Mouse (Mus musculus) MEL (cell line): Measurements from ENCODE around the gene Itgb1bp1. TPM values are rescaled to one million over a fixed set of nuclear protein-coding genes. Genes with fewer than 3 reads are reported as not detected.

Source experiments
- DNase-seq: peaks from one replicate; pipeline ENCODE4 v3.0.0; 2011; ENCODE audit warnings: low read depth, low spot score
- H3K27ac ChIP-seq: 2 replicates; pipeline ENCODE4 v1.5.1; 2012; ENCODE audit warnings: low read depth, mild to moderate bottlenecking, control low read depth, low read length, moderate library complexity; ENCODE audit not compliant: control insufficient read depth
- H3K27me3 ChIP-seq, 2 experiments: fragments of 150-350 bp in 1 of 2; sonication (generic) in 1 of 2; 2 replicates each; pipeline ENCODE4 v1.6.1; 2012; ENCODE audit warnings: low read length in 2 of 2, mild to moderate bottlenecking in 2 of 2, improper control_type of control experiment in 1 of 2, moderate library complexity in 1 of 2; ENCODE audit not compliant: insufficient read depth in 2 of 2, control insufficient read depth in 1 of 2
- H3K36me3 ChIP-seq, 2 experiments: 2 replicates each; pipeline ENCODE4 v1.6.1; 2012 to 2014; ENCODE audit warnings: low read length in 2 of 2, improper control_type of control experiment in 1 of 2, inconsistent platforms in 1 of 2, mild to moderate bottlenecking in 1 of 2; ENCODE audit not compliant: insufficient read depth in 2 of 2, control insufficient read depth in 1 of 2
- H3K4me1 ChIP-seq, 2 experiments: fragments of 150-350 bp in 1 of 2; sonication (generic) in 1 of 2; 2 replicates each; pipeline ENCODE4 v1.6.1; 2012; ENCODE audit warnings: low read length in 2 of 2, improper control_type of control experiment in 1 of 2, mild to moderate bottlenecking in 1 of 2; ENCODE audit not compliant: insufficient read depth in 2 of 2, control insufficient read depth in 1 of 2
- H3K4me3 ChIP-seq, 2 experiments: fragments of 150-350 bp in 1 of 2; sonication (generic) in 1 of 2; 2 replicates each; pipeline ENCODE4 v1.5.1; 2012; ENCODE audit warnings: low read depth in 2 of 2, low read length in 2 of 2, mild to moderate bottlenecking in 2 of 2, moderate library complexity in 2 of 2, control low read depth in 1 of 2, improper control_type of control experiment in 1 of 2; ENCODE audit not compliant: control insufficient read depth in 1 of 2, insufficient read depth in 1 of 2
- H3K79me2 ChIP-seq: 2 replicates; pipeline ENCODE4 v1.6.1; 2012; ENCODE audit warnings: mild to moderate bottlenecking, low read length, moderate library complexity; ENCODE audit not compliant: control insufficient read depth, poor library complexity, insufficient read depth
- H3K9ac ChIP-seq: 2 replicates; pipeline ENCODE4 v1.6.1; 2012; ENCODE audit warnings: low read depth, mild to moderate bottlenecking, control low read depth, low read length, moderate library complexity; ENCODE audit not compliant: control insufficient read depth, poor library complexity, severe bottlenecking
- H3K9me3 ChIP-seq: fragments of 150-350 bp; sonication (generic); replicated peaks from 2 replicates; pipeline ENCODE4 v1.6.1; 2012; ENCODE audit warnings: mild to moderate bottlenecking, low read length, improper control_type of control experiment, moderate library complexity; ENCODE audit not compliant: insufficient read depth
- CTCF ChIP-seq, 3 experiments: IDR thresholded peaks in 2 of 3; conservative IDR thresholded peaks in 1 of 3; 2 replicates each; pipeline ENCODE4 v1.5.1; 2011 to 2012; ENCODE audit warnings: low read length in 3 of 3, low read depth in 2 of 3, mild to moderate bottlenecking in 2 of 3, improper control_type of control experiment in 1 of 3, inconsistent platforms in 1 of 3, mixed read lengths in 1 of 3, moderate library complexity in 1 of 3; ENCODE audit not compliant: control insufficient read depth in 1 of 3, insufficient read depth in 1 of 3, poor library complexity in 1 of 3, severe bottlenecking in 1 of 3
- E2F4 ChIP-seq: IDR thresholded peaks from 2 replicates; pipeline ENCODE4 v1.6.1; 2011; ENCODE audit warnings: low read depth, low read length, improper control_type of control experiment, borderline replicate concordance
- ELF1 ChIP-seq: IDR thresholded peaks from 2 replicates; pipeline ENCODE4 v1.6.1; 2014; ENCODE audit warnings: low read depth, mild to moderate bottlenecking, inconsistent platforms, low read length, improper control_type of control experiment, moderate library complexity
- EP300 ChIP-seq, 2 experiments: IDR thresholded peaks; 2 replicates each; pipeline ENCODE4 v1.6.1; 2011; ENCODE audit warnings: improper control_type of control experiment in 2 of 2, low read length in 2 of 2, low read depth in 1 of 2, mild to moderate bottlenecking in 1 of 2
- ETS1 ChIP-seq: IDR thresholded peaks from 2 replicates; pipeline ENCODE4 v1.6.1; 2012; ENCODE audit warnings: low read depth, mild to moderate bottlenecking, inconsistent platforms, low read length, improper control_type of control experiment, moderate library complexity
- GABPA ChIP-seq: IDR thresholded peaks from 2 replicates; pipeline ENCODE4 v1.6.1; 2012; ENCODE audit warnings: low read depth, mild to moderate bottlenecking, inconsistent platforms, low read length, improper control_type of control experiment, moderate library complexity
- GATA1 ChIP-seq: IDR thresholded peaks from 2 replicates; pipeline ENCODE4 v1.6.1; 2011; ENCODE audit warnings: low read depth, low read length, improper control_type of control experiment
- HCFC1 ChIP-seq: IDR thresholded peaks from 2 replicates; pipeline ENCODE4 v1.6.1; 2012; ENCODE audit warnings: low read depth, mild to moderate bottlenecking, inconsistent platforms, low read length, improper control_type of control experiment, moderate library complexity
- JUND ChIP-seq: IDR thresholded peaks from 2 replicates; pipeline ENCODE4 v1.6.1; 2011; ENCODE audit warnings: low read depth, mild to moderate bottlenecking, improper control_type of control experiment, low read length
- KAT2A ChIP-seq: conservative IDR thresholded peaks from 2 replicates; pipeline ENCODE4 v1.6.1; 2012; ENCODE audit warnings: low read depth, low read length, improper control_type of control experiment, inconsistent platforms
- MAX ChIP-seq: IDR thresholded peaks from 2 replicates; pipeline ENCODE4 v1.6.1; 2011; ENCODE audit warnings: low read length, improper control_type of control experiment
- MEF2A ChIP-seq: IDR thresholded peaks from 2 replicates; pipeline ENCODE4 v1.6.1; 2014; ENCODE audit warnings: low read depth, mild to moderate bottlenecking, inconsistent platforms, low read length, improper control_type of control experiment; ENCODE audit not compliant: poor library complexity, insufficient replicate concordance, severe bottlenecking; ENCODE audit errors: extremely low read depth
- MYB ChIP-seq: IDR thresholded peaks from 2 replicates; pipeline ENCODE4 v1.6.1; 2011; ENCODE audit warnings: mild to moderate bottlenecking, low read depth, low read length, improper control_type of control experiment
- POLR2A ChIP-seq, 2 experiments: IDR thresholded peaks; 2 replicates each; pipeline ENCODE4 v1.6.1; 2011 to 2012; ENCODE audit warnings: low read length in 2 of 2, mild to moderate bottlenecking in 2 of 2, control low read depth in 1 of 2, improper control_type of control experiment in 1 of 2, low read depth in 1 of 2, moderate library complexity in 1 of 2; ENCODE audit not compliant: control insufficient read depth in 1 of 2, insufficient read depth in 1 of 2, poor library complexity in 1 of 2
- POLR2AphosphoS5 ChIP-seq: IDR thresholded peaks from 2 replicates; pipeline ENCODE4 v1.6.1; 2012; ENCODE audit warnings: low read depth, borderline replicate concordance, mild to moderate bottlenecking, inconsistent platforms, low read length, moderate library complexity, mixed read lengths
- RAD21 ChIP-seq: IDR thresholded peaks from 2 replicates; pipeline ENCODE4 v1.6.1; 2011; ENCODE audit warnings: mild to moderate bottlenecking, low read depth, low read length, improper control_type of control experiment
- RCOR1 ChIP-seq: IDR thresholded peaks from 2 replicates; pipeline ENCODE4 v1.6.1; 2012; ENCODE audit warnings: low read depth, mild to moderate bottlenecking, inconsistent platforms, low read length, improper control_type of control experiment
- SIN3A ChIP-seq: IDR thresholded peaks from 2 replicates; pipeline ENCODE4 v1.6.1; 2012; ENCODE audit warnings: low read length, improper control_type of control experiment, inconsistent platforms
- TCF12 ChIP-seq: IDR thresholded peaks from 2 replicates; pipeline ENCODE4 v1.6.1; 2014; ENCODE audit warnings: low read depth, mild to moderate bottlenecking, inconsistent platforms, low read length, improper control_type of control experiment, moderate library complexity
- UBTF ChIP-seq: IDR thresholded peaks from 2 replicates; pipeline ENCODE4 v1.6.1; 2012; ENCODE audit warnings: low read depth, mild to moderate bottlenecking, inconsistent platforms, low read length, improper control_type of control experiment, moderate library complexity, borderline replicate concordance; ENCODE audit not compliant: insufficient read depth
- ZC3H11A ChIP-seq: IDR thresholded peaks from 2 replicates; pipeline ENCODE4 v1.6.1; 2012; ENCODE audit warnings: low read depth, mild to moderate bottlenecking, inconsistent platforms, low read length, improper control_type of control experiment
- ZKSCAN1 ChIP-seq: IDR thresholded peaks from 2 replicates; pipeline ENCODE4 v1.6.1; 2012; ENCODE audit warnings: low read depth, mild to moderate bottlenecking, inconsistent platforms, low read length, improper control_type of control experiment, moderate library complexity
- polyA plus RNA-seq, 2 experiments: library from polyadenylated mRNA; stranded (reverse) in 1 of 2; unstranded in 1 of 2; fragments of >175 nt in 1 of 2; fragments of >200 nt in 1 of 2; gene quantifications; 2 replicates each; pipeline versions ENCODE4 v1.2.1 to v1.2.4; 2012; ENCODE audit warnings: low replicate concordance in 2 of 2, low read depth in 1 of 2; ENCODE audit not compliant: insufficient read length in 2 of 2, insufficient read depth in 1 of 2, missing spikeins in 1 of 2
- total RNA-seq: library from RNA; depleted of rRNA; stranded (reverse); fragments of 300-350 nt; gene quantifications from 2 replicates; pipeline ENCODE4 v1.2.3, GENCODE M21; 2012

The Itgb1bp1 gene
- total and polyA plus RNA-seq, 3 experiments = 22.0 to 41.3 TPM; not detected in 1

DNA sequence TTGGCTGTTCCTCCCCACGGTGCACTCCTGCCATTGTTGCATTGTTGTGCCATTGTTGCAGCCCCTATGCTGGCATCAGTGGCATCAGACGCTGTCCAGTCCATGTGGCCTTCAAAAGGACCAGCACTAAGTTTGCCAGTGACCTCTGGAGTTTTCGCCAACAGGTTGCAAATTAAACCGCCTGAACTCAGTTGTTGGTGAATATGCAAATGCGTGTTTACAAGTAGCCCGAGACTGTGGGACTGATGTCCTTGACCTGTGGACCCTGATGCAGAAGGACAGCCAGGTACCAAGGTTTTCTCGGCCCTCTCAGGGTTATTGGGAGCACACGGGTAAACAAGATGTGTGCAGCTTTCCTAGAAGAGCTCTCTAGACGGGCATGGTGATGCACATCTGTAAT lies 35.1 kb upstream of the Itgb1bp1 start:
- no peaks in the 10 kb centered on the region for H3K27me3 ChIP-seq
- TF ChIP-seq MEF2A = no peak
- TF ChIP-seq ETS1 = no peak
- TF ChIP-seq POLR2A (IDR thresholded peaks at IDR 0.05; ENCODE audit: control insufficient read depth in 1 of 2, insufficient read depth in 1 of 2, low read depth in 1 of 2, low read length in 2 of 2, poor library complexity in 1 of 2) = no peak
- TF ChIP-seq EP300 (IDR thresholded peaks at IDR 0.05; ENCODE audit: low read depth in 1 of 2, low read length in 2 of 2) = no peak
- TF ChIP-seq UBTF = no peak
- no peak for TF ChIP-seq MYB
- no peak for TF ChIP-seq SIN3A
- TF ChIP-seq GABPA = no peak
- TF ChIP-seq KAT2A = no peak
- no peak for TF ChIP-seq CTCF (IDR thresholded peaks at IDR 0.05 in 2 of 3, conservative IDR thresholded peaks at IDR 0.05 in 1 of 3; ENCODE audit: control insufficient read depth in 1 of 3, insufficient read depth in 1 of 3, low read depth in 2 of 3, low read length in 3 of 3, poor library complexity in 1 of 3, severe bottlenecking in 1 of 3)
- no peak for TF ChIP-seq GATA1
- TF ChIP-seq RAD21 = no peak
- TF ChIP-seq E2F4 = no peak
- TF ChIP-seq TCF12 = no peak
- no peak for TF ChIP-seq JUND
- TF ChIP-seq ZKSCAN1 = no peak
- H3K36me3 ChIP-seq = peaks cover 0 to 2% of the 10 kb centered on the region in 2 experiments; a peak in 1 of 4 replicates
- H3K79me2 ChIP-seq = peaks cover 5% of the 10 kb centered on the region; the same call in 1 of the 2 replicates
- H3K4me3 ChIP-seq = no peak overlapping the region
- no peak overlapping the region for H3K27ac ChIP-seq
- peaks cover 0 to 5% of the 10 kb centered on the region in 2 experiments; a peak in 1 of 4 replicates for H3K4me1 ChIP-seq
- H3K9me3 ChIP-seq = no peaks in the 10 kb centered on the region
- DNase-seq = no peak
- no peak overlapping the region for H3K9ac ChIP-seq

DNA sequence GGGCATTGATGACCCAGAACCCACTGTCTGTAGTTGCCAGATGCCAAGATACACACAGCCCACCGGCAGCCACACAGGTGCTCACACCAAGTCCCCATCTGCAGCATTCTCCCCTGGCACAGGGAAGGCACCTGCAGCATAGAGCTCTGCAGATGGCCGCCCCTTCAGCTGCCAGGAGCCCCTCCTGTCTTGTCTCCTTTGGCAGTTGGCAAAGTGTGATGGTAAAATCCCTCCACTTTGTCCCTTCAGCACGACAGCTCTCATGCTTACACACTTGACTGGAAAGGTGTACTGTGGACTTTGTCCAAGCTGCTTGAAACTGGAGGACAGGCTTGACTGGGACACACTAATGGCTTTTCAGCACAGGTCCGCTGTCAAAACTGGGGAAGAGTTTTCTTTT lies 34.2 kb upstream of the Itgb1bp1 start:
- H3K27me3 ChIP-seq = no peaks in the 10 kb centered on the region
- TF ChIP-seq MAX = no peak
- no peak for TF ChIP-seq ZC3H11A
- TF ChIP-seq ELF1 = no peak
- TF ChIP-seq RCOR1 = no peak
- no peak for TF ChIP-seq HCFC1
- no peak for TF ChIP-seq POLR2AphosphoS5
- peaks cover 0 to 5% of the 10 kb centered on the region in 2 experiments; a peak in 1 of 4 replicates for H3K4me1 ChIP-seq
- no peak overlapping the region for H3K27ac ChIP-seq
- no peak for DNase-seq
- H3K9ac ChIP-seq = no peak overlapping the region
- H3K9me3 ChIP-seq = no peaks in the 10 kb centered on the region
- peaks cover 0 to 2% of the 10 kb centered on the region in 2 experiments; a peak in 1 of 4 replicates for H3K36me3 ChIP-seq
- no peak overlapping the region for H3K4me3 ChIP-seq
- H3K79me2 ChIP-seq = peaks cover 5% of the 10 kb centered on the region; the same call in 1 of the 2 replicates
